ENCODE assay signal across 7 mouse cellular contexts in genomic region chr19:58456491-58457061, GRCm38 (mm10). TPM values are rescaled to one million over a fixed set of nuclear protein-coding genes. Genes with fewer than 3 reads are reported as not detected.
DNase-seq lines count a peak whose midpoint lies in the region; ATAC-seq and TF ChIP-seq lines count a peak whose summit lies in the region.

No protein-coding gene starts in this region.

- peak; percentile 8 for DNase-seq in urinary bladder, postnatal 14 days (ENCODE audit: low spot score)
- no peak for DNase-seq in urinary bladder, postnatal 10 days (ENCODE audit: low spot score)
- DNase-seq in forebrain, postnatal 0 days = peak; percentile 45
- DNase-seq in mesoderm, embryonic 11.5 days (ENCODE audit: low read depth, low spot score) = peak; percentile 53
- no peak for DNase-seq in ovary, postnatal 10 days (ENCODE audit: low spot score)
- DNase-seq in left cerebral cortex, postnatal 14 days (ENCODE audit: low spot score in 2 of 2) = no peak
- DNase-seq in adrenal gland, postnatal 25 days = no peak

- H3K9ac ChIP-seq in forebrain, postnatal 0 days = no peak overlapping the region

- H3K9me3 ChIP-seq in forebrain, postnatal 0 days (ENCODE audit: low read length) = no peaks in the 10 kb centered on the region

- no peak overlapping the region for H3K27ac ChIP-seq in forebrain, postnatal 0 days (ENCODE audit: low read depth, low read length)

- intact Hi-C loops in left cerebral cortex, postnatal 14 days (cut with DNase I) = no loop called here

- WGBS in forebrain, postnatal 0 days = 9% methylated on average over 16 of the region's 16 CpGs

- no peak for TF ChIP-seq CTCF in forebrain, postnatal 0 days (IDR thresholded peaks at IDR 0.05; ENCODE audit: low read depth)

- H3K36me3 ChIP-seq in forebrain, postnatal 0 days (ENCODE audit: insufficient read depth) = no peaks in the 10 kb centered on the region

- ATAC-seq in forebrain, postnatal 0 days = peak; percentile 13; the same call in 1 of the 2 replicates

- 0 out of 2 replicates have a peak, but pooled peaks cover 11% of the 10 kb centered on the region for H3K4me1 ChIP-seq in forebrain, postnatal 0 days (ENCODE audit: insufficient read depth)

- peak overlapping the region; percentile 94 for H3K4me2 ChIP-seq in forebrain, postnatal 0 days (ENCODE audit: low read depth)

- H3K27me3 ChIP-seq in forebrain, postnatal 0 days (ENCODE audit: insufficient read depth, low read length) = peaks cover 13% of the 10 kb centered on the region

- peak overlapping the region; percentile 51 for H3K4me3 ChIP-seq in forebrain, postnatal 0 days (ENCODE audit: low read depth, low read length)

RNA-seq across cellular contexts. Expression of gene Gfra1, which starts 0.9 kb away (rescaled TPM):
- total RNA-seq in forebrain, postnatal 0 days (2014; rRNA removed) = 28.5 and 48.9 TPM in 2 replicates
- polyA plus RNA-seq in forebrain, postnatal 0 days (2015; fragmentation: Nextera tagmentation; extraction: Ambion mirVana) = 16.1 and 23.5 TPM in 2 replicates
- total RNA-seq in left cerebral cortex, postnatal 14 days (2021) = 10 to 100 TPM; 29.3 to 31.9 TPM
- 1.5 and 2.0 TPM in 2 replicates for total RNA-seq in adrenal gland, postnatal 25 days (2021)

RNA-seq across cellular contexts. Expression of gene Ccdc172, which starts 55.2 kb away (rescaled TPM):
- not detected in 2 replicates for total RNA-seq in forebrain, postnatal 0 days (2014; rRNA removed)
- polyA plus RNA-seq in forebrain, postnatal 0 days (2015; fragmentation: Nextera tagmentation; extraction: Ambion mirVana) = not detected in 2 replicates
- under 1 TPM in 1 of 2 experiments, not detected in 1; 0.35 TPM for total RNA-seq in left cerebral cortex, postnatal 14 days (2021)
- not detected in 2 replicates for total RNA-seq in adrenal gland, postnatal 25 days (2021)

Comparison
In these comparisons a context has a peak if more than half of its experiments do, and no peak if none do; other contexts are left out.
1. DNase-seq: peak in urinary bladder, postnatal 14 days (single experiment), forebrain, postnatal 0 days (single experiment) and mesoderm, embryonic 11.5 days (single experiment); none in urinary bladder, postnatal 10 days (single experiment), ovary, postnatal 10 days (single experiment), left cerebral cortex, postnatal 14 days (0 of 2) and adrenal gland, postnatal 25 days (single experiment).